ENCODE assay signal across 13 mouse cellular contexts in the genomic region with DNA sequence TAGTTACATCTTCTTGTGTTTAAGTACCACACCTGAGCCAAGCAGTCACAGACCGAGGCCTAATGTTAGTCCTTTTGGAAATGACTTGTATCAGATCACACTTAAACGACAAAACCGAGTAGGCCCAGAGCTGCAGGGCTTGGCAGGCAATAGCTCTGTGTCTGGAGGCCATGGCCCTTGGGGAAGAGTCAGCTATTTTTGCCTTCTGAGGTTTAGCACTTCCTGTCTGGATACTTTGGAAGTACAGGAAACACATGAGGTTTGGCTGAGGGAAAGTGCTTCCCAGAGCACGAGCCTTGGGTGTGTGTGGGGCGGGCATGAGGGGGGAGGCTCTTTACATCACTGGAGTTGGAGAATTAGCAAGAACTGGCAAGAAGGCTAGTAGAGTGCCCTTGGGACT. TPM values are rescaled to one million over a fixed set of nuclear protein-coding genes. Genes with fewer than 3 reads are reported as not detected.
DNase-seq lines count a peak whose midpoint lies in the region; ATAC-seq and TF ChIP-seq lines count a peak whose summit lies in the region.
"Had no signal": no experiment of that assay in that cellular context is flagged by ENCODE, and none has a peak within 500 bp of the region (broad histone marks: within the 10 kb centered on the region; RNA-seq: fewer than 3 reads in every experiment).

No protein-coding gene starts in this region.

- H3K4me2 ChIP-seq in embryonic facial prominence, embryonic 15.5 days (replicated peaks) = no peak overlapping the region
- H3K4me2 ChIP-seq in hindbrain, embryonic 14.5 days (replicated peaks) = no peak overlapping the region
- H3K4me2 ChIP-seq: neural tube, embryonic 12.5 days had no signal

- no peak for TF ChIP-seq CTCF in gastrocnemius, adult 2 months (IDR thresholded peaks at IDR 0.05)

- no peaks in the 10 kb centered on the region for H3K9me3 ChIP-seq in embryonic facial prominence, embryonic 15.5 days (replicated peaks)
- H3K9me3 ChIP-seq in hindbrain, embryonic 14.5 days (ENCODE audit: control insufficient read depth, low read length) = no peaks in the 10 kb centered on the region
- H3K9me3 ChIP-seq: neural tube, embryonic 12.5 days had no signal

- 0 out of 2 replicates have a peak, but pooled peaks cover 7% of the 10 kb centered on the region for H3K4me1 ChIP-seq in embryonic facial prominence, embryonic 15.5 days
- no peaks in the 10 kb centered on the region for H3K4me1 ChIP-seq in hindbrain, embryonic 14.5 days (replicated peaks; ENCODE audit: control insufficient read depth, insufficient read depth, low read length)
- H3K4me1 ChIP-seq: neural tube, embryonic 12.5 days had no signal

- H3K9ac ChIP-seq in embryonic facial prominence, embryonic 15.5 days = no peak overlapping the region
- H3K9ac ChIP-seq in hindbrain, embryonic 14.5 days = no peak overlapping the region
- H3K9ac ChIP-seq: neural tube, embryonic 12.5 days had no signal

- no peaks in the 10 kb centered on the region for H3K36me3 ChIP-seq in embryonic facial prominence, embryonic 15.5 days
- no peaks in the 10 kb centered on the region for H3K36me3 ChIP-seq in hindbrain, embryonic 14.5 days (replicated peaks; ENCODE audit: control insufficient read depth, insufficient read depth)
- H3K36me3 ChIP-seq: neural tube, embryonic 12.5 days had no signal

- H3K27me3 ChIP-seq in embryonic facial prominence, embryonic 15.5 days = no peaks in the 10 kb centered on the region
- no peaks in the 10 kb centered on the region for H3K27me3 ChIP-seq in hindbrain, embryonic 14.5 days (ENCODE audit: control insufficient read depth, insufficient read depth, low read length)
- H3K27me3 ChIP-seq: neural tube, embryonic 12.5 days had no signal

- no peak for DNase-seq in gastrocnemius, adult 2 months
- no peak for DNase-seq in gastrocnemius, postnatal 10 days
- peak; percentile 56 for DNase-seq in 3134 (ENCODE audit: extremely low read depth, insufficient read length, low spot score)
- peak; percentile 45 to 64 for DNase-seq in kidney, adult 8-10 months
- DNase-seq in embryo, embryonic 11 days = no peak
- DNase-seq in hindbrain, embryonic 14.5 days (ENCODE audit: low spot score) = no peak
- DNase-seq in spleen, postnatal 4 days (ENCODE audit: low spot score in 2 of 2) = no peak
- DNase-seq: cerebellum, adult 11 months; right cerebral cortex, postnatal 14 days had no signal

- ATAC-seq in embryonic facial prominence, embryonic 15.5 days (ENCODE audit: insufficient number of reproducible peaks, low FRiP score, low TSS enrichment, low read depth) = no peak
- ATAC-seq in hindbrain, embryonic 14.5 days (ENCODE audit: low FRiP score) = no peak
- ATAC-seq: intestine, embryonic 16.5 days had no signal

- WGBS in embryonic facial prominence, embryonic 15.5 days = 45% methylated on average over 5 of the region's 5 CpGs
- WGBS in hindbrain, embryonic 14.5 days = 80% methylated on average over 5 of the region's 5 CpGs

- intact Hi-C loops in gastrocnemius, adult 2 months (cut with DNase I) = no loop called here

- peak overlapping the region; percentile 76 for H3K27ac ChIP-seq in gastrocnemius, adult 2 months
- H3K27ac ChIP-seq in embryonic facial prominence, embryonic 15.5 days (replicated peaks) = peak overlapping the region; percentile 49; the same call in 1 of the 2 replicates
- H3K27ac ChIP-seq in hindbrain, embryonic 14.5 days = no peak overlapping the region
- H3K27ac ChIP-seq: neural tube, embryonic 12.5 days had no signal

- H3K4me3 ChIP-seq in gastrocnemius, adult 2 months = no peak overlapping the region
- no peak overlapping the region for H3K4me3 ChIP-seq in embryonic facial prominence, embryonic 15.5 days (replicated peaks)
- no peak overlapping the region for H3K4me3 ChIP-seq in hindbrain, embryonic 14.5 days (replicated peaks; ENCODE audit: low read length)
- H3K4me3 ChIP-seq: erythroblast, embryonic 14.5 days; neural tube, embryonic 12.5 days had no signal

RNA-seq across cellular contexts. Expression of gene B3gntl1, which starts 13.7 kb away (rescaled TPM):
- total RNA-seq in gastrocnemius, adult 2 months (2021) = 1 to 10 TPM; 2.2 to 3.0 TPM
- 1 to 10 TPM; 3.2 to 4.5 TPM for total RNA-seq in gastrocnemius, postnatal 10 days (2021)
- polyA plus RNA-seq in embryonic facial prominence, embryonic 15.5 days (2015; fragmentation: Nextera tagmentation; extraction: Ambion mirVana) = 9.8 and 9.9 TPM in 2 replicates
- polyA plus RNA-seq in hindbrain, embryonic 14.5 days (2014; fragmentation: Nextera tagmentation; extraction: Ambion mirVana) = 5.8 and 6.4 TPM in 2 replicates
- polyA plus RNA-seq: erythroblast, embryonic 14.5 days had no signal

RNA-seq across cellular contexts. Expression of gene Metrnl, which starts 14.7 kb away (rescaled TPM):
- 10 to 100 TPM in 1 of 2 experiments, 1 to 10 TPM in 1; 7.8 to 13.7 TPM for total RNA-seq in gastrocnemius, adult 2 months (2021)
- total RNA-seq in gastrocnemius, postnatal 10 days (2021) = 10 to 100 TPM; 15.1 to 21.1 TPM
- 76.3 and 77.3 TPM in 2 replicates for polyA plus RNA-seq in embryonic facial prominence, embryonic 15.5 days (2015; fragmentation: Nextera tagmentation; extraction: Ambion mirVana)
- 18.9 and 23.9 TPM in 2 replicates for polyA plus RNA-seq in hindbrain, embryonic 14.5 days (2014; fragmentation: Nextera tagmentation; extraction: Ambion mirVana)

Comparison
In these comparisons a context has a peak if more than half of its experiments do, and no peak if none do; other contexts are left out.
1. DNase-seq: peak in 3134 (single experiment) and kidney, adult 8-10 months (2 of 2); none in gastrocnemius, adult 2 months (single experiment), gastrocnemius, postnatal 10 days (single experiment), embryo, embryonic 11 days (single experiment), hindbrain, embryonic 14.5 days (single experiment) and spleen, postnatal 4 days (0 of 2).